Comparison of ENCODE assay signal across 13 mouse cellular contexts in the genomic region with DNA sequence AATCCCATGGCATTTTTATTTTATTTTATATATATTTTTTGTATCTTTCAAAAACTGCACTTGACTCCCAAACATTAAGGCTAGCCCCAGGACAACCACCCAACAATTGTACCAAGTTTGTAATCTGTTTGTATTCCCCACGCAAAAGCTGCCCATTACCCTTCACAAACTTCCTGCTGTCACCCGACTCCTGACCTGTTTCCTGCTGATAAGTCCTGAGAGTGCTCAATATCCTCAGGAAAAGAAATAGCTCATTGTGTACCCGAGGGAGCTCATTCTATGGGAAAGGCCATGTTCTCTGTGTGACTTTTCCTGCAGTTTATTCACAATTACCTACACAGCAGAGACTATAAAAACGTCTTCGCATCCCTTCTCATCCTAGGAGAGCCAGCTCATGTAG. TPM values are rescaled to one million over a fixed set of nuclear protein-coding genes. Genes with fewer than 3 reads are reported as not detected.
DNase-seq lines count a peak whose midpoint lies in the region; ATAC-seq and TF ChIP-seq lines count a peak whose summit lies in the region.
"Had no signal": no experiment of that assay in that cellular context is flagged by ENCODE, and none has a peak within 500 bp of the region (broad histone marks: within the 10 kb centered on the region; RNA-seq: fewer than 3 reads in every experiment).

No protein-coding gene starts in this region.

- H3K36me3 ChIP-seq in embryonic facial prominence, embryonic 14.5 days (ENCODE audit: control insufficient read depth, insufficient read depth, low read length): no peaks in the 10 kb centered on the region
- H3K36me3 ChIP-seq in kidney, adult 2 months (ENCODE audit: control insufficient read depth, insufficient read depth, low read length): no peaks in the 10 kb centered on the region
- H3K36me3 ChIP-seq: G1E; hindbrain, embryonic 13.5 days had no signal

- no peak for TF ChIP-seq CTCF in kidney, adult 2 months (conservative IDR thresholded peaks at IDR 0.05; ENCODE audit: insufficient read depth, insufficient read length, low read depth, low read length)
- TF ChIP-seq CTCF in lung, adult 2 months (IDR thresholded peaks at IDR 0.05; ENCODE audit: insufficient read depth, low read length): no peak

- H3K27me3 ChIP-seq in embryonic facial prominence, embryonic 14.5 days (replicated peaks; ENCODE audit: control insufficient read depth, insufficient read depth, low read length): no peaks in the 10 kb centered on the region
- H3K27me3 ChIP-seq in kidney, adult 2 months (replicated peaks; ENCODE audit: control insufficient read depth, insufficient read depth, low read length): no peaks in the 10 kb centered on the region; the same call in 1 of the 2 replicates
- H3K27me3 ChIP-seq: hindbrain, embryonic 13.5 days had no signal

- ATAC-seq in embryonic facial prominence, embryonic 14.5 days (ENCODE audit: low read depth): no peak
- no peak for ATAC-seq in megakaryocyte-erythroid progenitor cell, adult 5-6 weeks (replicated peaks; ENCODE audit: low FRiP score, low TSS enrichment, poor library complexity, severe bottlenecking)

- peak; percentile 22 for DNase-seq in embryonic facial prominence, embryonic 14.5 days (ENCODE audit: low spot score)
- DNase-seq in kidney, adult 2 months: peak; percentile 86
- peak; percentile 41 for DNase-seq in lung, adult 2 months
- DNase-seq in left cerebral cortex, adult 9 months (ENCODE audit: low spot score in 2 of 2): no peak
- no peak for DNase-seq in right cerebral cortex, postnatal 4 days
- DNase-seq in cerebellum, postnatal 36 days: no peak

- H3K4me2 ChIP-seq in embryonic facial prominence, embryonic 14.5 days (ENCODE audit: low read depth, low read length): no peak overlapping the region
- H3K4me2 ChIP-seq: hindbrain, embryonic 13.5 days had no signal

- WGBS in embryonic facial prominence, embryonic 14.5 days: 23% methylated on average over 5 of the region's 5 CpGs
- 40% methylated on average over 5 of the region's 5 CpGs for WGBS in kidney, adult 2 months
- WGBS in lung, adult 2 months: 30% methylated on average over 5 of the region's 5 CpGs

- no peak overlapping the region for H3K9ac ChIP-seq in embryonic facial prominence, embryonic 14.5 days (ENCODE audit: low read depth, low read length)
- H3K9ac ChIP-seq: hindbrain, embryonic 13.5 days had no signal

- no peak overlapping the region for H3K4me3 ChIP-seq in brown adipose tissue, adult 24 weeks (ENCODE audit: insufficient read depth, low read depth, low read length)
- H3K4me3 ChIP-seq in embryonic facial prominence, embryonic 14.5 days (ENCODE audit: low read depth, low read length): no peak overlapping the region
- H3K4me3 ChIP-seq in kidney, adult 2 months (ENCODE audit: insufficient read depth, low read depth, low read length): no peak overlapping the region
- H3K4me3 ChIP-seq in lung, adult 2 months (replicated peaks; ENCODE audit: extremely low read depth, low read depth, low read length): no peak overlapping the region
- H3K4me3 ChIP-seq: erythroblast, embryonic 14.5 days; hindbrain, embryonic 13.5 days had no signal

- H3K9me3 ChIP-seq in embryonic facial prominence, embryonic 14.5 days (ENCODE audit: control insufficient read depth, low read length): no peaks in the 10 kb centered on the region
- H3K9me3 ChIP-seq: G1E; hindbrain, embryonic 13.5 days had no signal

- H3K27ac ChIP-seq in brown adipose tissue, adult 24 weeks (replicated peaks; ENCODE audit: low read depth, low read length): peak overlapping the region; percentile 98; the same call in 1 of the 2 replicates
- no peak overlapping the region for H3K27ac ChIP-seq in embryonic facial prominence, embryonic 14.5 days (replicated peaks; ENCODE audit: low read depth, low read length)
- peak overlapping the region; percentile 23; the same call in 1 of the 2 replicates for H3K27ac ChIP-seq in kidney, adult 2 months (ENCODE audit: insufficient read depth, low read depth, low read length)
- H3K27ac ChIP-seq: hindbrain, embryonic 13.5 days had no signal

- H3K4me1 ChIP-seq in brown adipose tissue, adult 24 weeks (ENCODE audit: control insufficient read depth, insufficient read depth, insufficient read length, low read length): peaks cover 16% of the 10 kb centered on the region
- 0 out of 2 replicates have a peak, but pooled peaks cover 7% of the 10 kb centered on the region for H3K4me1 ChIP-seq in embryonic facial prominence, embryonic 14.5 days (ENCODE audit: control insufficient read depth, insufficient read depth, low read length)
- H3K4me1 ChIP-seq in kidney, adult 2 months (ENCODE audit: control insufficient read depth, insufficient read depth, low read length): 0 out of 2 replicates have a peak, but pooled peaks cover 7% of the 10 kb centered on the region
- peaks cover 13% of the 10 kb centered on the region for H3K4me1 ChIP-seq in lung, adult 2 months (ENCODE audit: control insufficient read depth, insufficient read depth, low read length)

- TF ChIP-seq POLR2A in kidney, adult 2 months (IDR thresholded peaks at IDR 0.05; ENCODE audit: low read depth, low read length): no peak
- no peak for TF ChIP-seq POLR2A in lung, adult 2 months (IDR thresholded peaks at IDR 0.05; ENCODE audit: borderline replicate concordance, extremely low read depth, low read depth, low read length)

RNA-seq across cellular contexts. Expression of a gene that starts 17.1 kb away (rescaled TPM):
- 0.63 TPM in 1 of 2 replicates, not detected in the other for polyA plus RNA-seq in brown adipose tissue, adult 24 weeks (2012; ENCODE audit: insufficient read depth, insufficient read length, missing spikeins)
- polyA plus RNA-seq in embryonic facial prominence, embryonic 14.5 days (2014; fragmentation: Nextera tagmentation; extraction: Ambion mirVana): 0.17 and 0.24 TPM in 2 replicates
- polyA plus RNA-seq in kidney, adult 2 months (2012; rRNA removed): 0.42 and 0.86 TPM in 2 replicates
- polyA plus RNA-seq in lung, adult 2 months (2012; rRNA removed): 2.2 and 2.7 TPM in 2 replicates
- not detected in 2 replicates for total RNA-seq in megakaryocyte-erythroid progenitor cell, adult 5-6 weeks (2014; fragmentation: Nextera tagmentation)
- 0.47 and 0.53 TPM in 2 replicates for total RNA-seq in megakaryocyte-erythroid progenitor cell, adult 5-6 weeks (2017)
- polyA plus RNA-seq: erythroblast, embryonic 14.5 days; G1E had no signal

RNA-seq across cellular contexts. Expression of a gene that starts 26.0 kb away (rescaled TPM):
- polyA plus RNA-seq in brown adipose tissue, adult 24 weeks (2012; ENCODE audit: insufficient read depth, insufficient read length, missing spikeins): 2.1 and 2.5 TPM in 2 replicates
- polyA plus RNA-seq in embryonic facial prominence, embryonic 14.5 days (2014; fragmentation: Nextera tagmentation; extraction: Ambion mirVana): 2.7 and 4.3 TPM in 2 replicates
- polyA plus RNA-seq in kidney, adult 2 months (2012; rRNA removed): 2.6 and 2.8 TPM in 2 replicates
- polyA plus RNA-seq in lung, adult 2 months (2012; rRNA removed): 30.1 and 38.1 TPM in 2 replicates
- total RNA-seq in megakaryocyte-erythroid progenitor cell, adult 5-6 weeks (2014; fragmentation: Nextera tagmentation): not detected in 2 replicates
- total RNA-seq in megakaryocyte-erythroid progenitor cell, adult 5-6 weeks (2017): not detected in 2 replicates
- polyA plus RNA-seq: erythroblast, embryonic 14.5 days; G1E had no signal

RNA-seq across cellular contexts. Expression of a gene that starts 28.7 kb away (rescaled TPM):
- polyA plus RNA-seq in brown adipose tissue, adult 24 weeks (2012; ENCODE audit: insufficient read depth, insufficient read length, missing spikeins): not detected in 2 replicates
- 1.6 and 2.2 TPM in 2 replicates for polyA plus RNA-seq in embryonic facial prominence, embryonic 14.5 days (2014; fragmentation: Nextera tagmentation; extraction: Ambion mirVana)
- 0.24 and 0.41 TPM in 2 replicates for polyA plus RNA-seq in kidney, adult 2 months (2012; rRNA removed)
- polyA plus RNA-seq in lung, adult 2 months (2012; rRNA removed): 1.9 and 2.7 TPM in 2 replicates
- total RNA-seq in megakaryocyte-erythroid progenitor cell, adult 5-6 weeks (2014; fragmentation: Nextera tagmentation): 0.47 TPM in 1 of 2 replicates, not detected in the other
- total RNA-seq in megakaryocyte-erythroid progenitor cell, adult 5-6 weeks (2017): 2.8 TPM in 1 of 2 replicates, not detected in the other
- polyA plus RNA-seq: erythroblast, embryonic 14.5 days; G1E had no signal

RNA-seq across cellular contexts. Expression of a gene that starts 40.1 kb away (rescaled TPM):
- not detected in 2 replicates for polyA plus RNA-seq in brown adipose tissue, adult 24 weeks (2012; ENCODE audit: insufficient read depth, insufficient read length, missing spikeins)
- polyA plus RNA-seq in embryonic facial prominence, embryonic 14.5 days (2014; fragmentation: Nextera tagmentation; extraction: Ambion mirVana): 0.21 TPM in 1 of 2 replicates, not detected in the other
- 0.06 and 0.12 TPM in 2 replicates for polyA plus RNA-seq in kidney, adult 2 months (2012; rRNA removed)
- polyA plus RNA-seq in lung, adult 2 months (2012; rRNA removed): 1.2 and 1.5 TPM in 2 replicates
- total RNA-seq in megakaryocyte-erythroid progenitor cell, adult 5-6 weeks (2014; fragmentation: Nextera tagmentation): not detected in 2 replicates
- total RNA-seq in megakaryocyte-erythroid progenitor cell, adult 5-6 weeks (2017): not detected in 2 replicates
- polyA plus RNA-seq: erythroblast, embryonic 14.5 days; G1E; limb, embryonic 11.5 days; small intestine, adult 2 months had no signal

Comparison
In these comparisons a context has a peak if more than half of its experiments do, and no peak if none do; other contexts are left out.
1. DNase-seq: peak in embryonic facial prominence, embryonic 14.5 days (single experiment), kidney, adult 2 months (single experiment) and lung, adult 2 months (single experiment); none in left cerebral cortex, adult 9 months (0 of 2), right cerebral cortex, postnatal 4 days (single experiment) and cerebellum, postnatal 36 days (0 of 2).